Comparison of ENCODE assay signal across 25 mouse cellular contexts in genomic region chr6:101059058-101059457, GRCm38 (mm10).
DNase-seq lines count a peak whose midpoint lies in the region; ATAC-seq lines count a peak whose summit lies in the region.
"Had no signal": no experiment of that assay in that cellular context is flagged by ENCODE, and none has a peak within 500 bp of the region (broad histone marks: within the 10 kb centered on the region; RNA-seq: fewer than 3 reads in every experiment).

No protein-coding gene starts in this region.

- ATAC-seq in forebrain, embryonic 14.5 days: no peak
- no peak for ATAC-seq in forebrain, embryonic 13.5 days
- ATAC-seq in neural tube, embryonic 12.5 days (ENCODE audit: low FRiP score, low read depth): 0 out of 2 replicates have a peak, but pooled peaks have one; percentile 53
- ATAC-seq in hindbrain, embryonic 15.5 days (ENCODE audit: low FRiP score, low read depth): peak; percentile 38; the same call in 1 of the 2 replicates
- no peak for ATAC-seq in erythroblast, adult 5-6 weeks (replicated peaks; ENCODE audit: low FRiP score, poor library complexity, severe bottlenecking)
- ATAC-seq in megakaryocyte, adult 5-6 weeks (ENCODE audit: poor library complexity, severe bottlenecking): no peak
- ATAC-seq: forebrain, embryonic 16.5 days; intestine, embryonic 15.5 days; Patski had no signal

- H3K4me1 ChIP-seq in forebrain, embryonic 14.5 days (ENCODE audit: control insufficient read depth, insufficient read depth, low read length): no peaks in the 10 kb centered on the region
- peaks cover 7% of the 10 kb centered on the region; the same call in 1 of the 2 replicates for H3K4me1 ChIP-seq in forebrain, embryonic 13.5 days
- no peaks in the 10 kb centered on the region for H3K4me1 ChIP-seq in neural tube, embryonic 12.5 days
- H3K4me1 ChIP-seq in hindbrain, embryonic 15.5 days (replicated peaks): peaks cover 5% of the 10 kb centered on the region

- H3K4me3 ChIP-seq in forebrain, embryonic 14.5 days (ENCODE audit: low read depth, low read length): no peak overlapping the region
- H3K4me3 ChIP-seq in forebrain, embryonic 13.5 days: no peak overlapping the region
- H3K4me3 ChIP-seq in neural tube, embryonic 12.5 days: no peak overlapping the region
- H3K4me3 ChIP-seq in hindbrain, embryonic 15.5 days: no peak overlapping the region
- H3K4me3 ChIP-seq: heart, embryonic 13.5 days; intestine, embryonic 15.5 days had no signal

- no peaks in the 10 kb centered on the region for H3K36me3 ChIP-seq in forebrain, embryonic 14.5 days (ENCODE audit: control insufficient read depth, insufficient read depth, low read length)
- H3K36me3 ChIP-seq in forebrain, embryonic 13.5 days (ENCODE audit: poor library complexity, severe bottlenecking): no peaks in the 10 kb centered on the region
- no peaks in the 10 kb centered on the region for H3K36me3 ChIP-seq in neural tube, embryonic 12.5 days
- no peaks in the 10 kb centered on the region for H3K36me3 ChIP-seq in hindbrain, embryonic 15.5 days
- H3K36me3 ChIP-seq: heart, embryonic 13.5 days; intestine, embryonic 15.5 days had no signal

- peak; percentile 22 for DNase-seq in forebrain, embryonic 14.5 days (ENCODE audit: low spot score)
- no peak for DNase-seq in neural tube, embryonic 10.5 days (ENCODE audit: extremely low spot score, low spot score)
- DNase-seq in retina, postnatal 1 day: peak; percentile 84
- DNase-seq: adrenal gland, postnatal 10 days; cerebellum, adult 11 months; cerebellum, adult 9-11 months; heart, postnatal 10 days; kidney, adult 8-10 months; kidney, postnatal 10 days; layer of hippocampus, postnatal 36 days; liver; lung, embryonic 14.5 days; right cerebral cortex, postnatal 25 days; thymus, postnatal 14 days had no signal

- no peak overlapping the region for H3K9ac ChIP-seq in forebrain, embryonic 14.5 days (ENCODE audit: low read length)
- no peak overlapping the region for H3K9ac ChIP-seq in forebrain, embryonic 13.5 days
- H3K9ac ChIP-seq in neural tube, embryonic 12.5 days: no peak overlapping the region
- H3K9ac ChIP-seq in hindbrain, embryonic 15.5 days: no peak overlapping the region
- H3K9ac ChIP-seq: heart, embryonic 13.5 days; intestine, embryonic 15.5 days; liver, embryonic 14.5 days; lung, embryonic 14.5 days had no signal

- WGBS in forebrain, embryonic 14.5 days: 17% methylated on average over 8 of the region's 8 CpGs
- 24% methylated on average over 8 of the region's 8 CpGs for WGBS in forebrain, embryonic 13.5 days
- WGBS in neural tube, embryonic 12.5 days: 32% methylated on average over 8 of the region's 8 CpGs
- 20% methylated on average over 8 of the region's 8 CpGs for WGBS in hindbrain, embryonic 15.5 days

- no peak overlapping the region for H3K4me2 ChIP-seq in forebrain, embryonic 14.5 days (ENCODE audit: low read length)
- no peak overlapping the region for H3K4me2 ChIP-seq in forebrain, embryonic 13.5 days
- no peak overlapping the region for H3K4me2 ChIP-seq in neural tube, embryonic 12.5 days (replicated peaks)
- 0 out of 2 replicates have a peak overlapping the region, but pooled peaks have one; percentile 14 for H3K4me2 ChIP-seq in hindbrain, embryonic 15.5 days
- H3K4me2 ChIP-seq: heart, embryonic 13.5 days; intestine, embryonic 15.5 days; lung, embryonic 14.5 days; midbrain, embryonic 11.5 days had no signal

- H3K27me3 ChIP-seq in forebrain, embryonic 14.5 days (replicated peaks; ENCODE audit: control insufficient read depth, insufficient read depth, low read length): no peaks in the 10 kb centered on the region
- H3K27me3 ChIP-seq in forebrain, embryonic 13.5 days: no peaks in the 10 kb centered on the region
- no peaks in the 10 kb centered on the region for H3K27me3 ChIP-seq in neural tube, embryonic 12.5 days (replicated peaks)
- H3K27me3 ChIP-seq in hindbrain, embryonic 15.5 days: no peaks in the 10 kb centered on the region
- H3K27me3 ChIP-seq: heart, embryonic 13.5 days had no signal

- no peaks in the 10 kb centered on the region for H3K9me3 ChIP-seq in forebrain, embryonic 14.5 days (replicated peaks; ENCODE audit: control insufficient read depth, low read length)
- no peaks in the 10 kb centered on the region for H3K9me3 ChIP-seq in forebrain, embryonic 13.5 days (replicated peaks)
- no peaks in the 10 kb centered on the region for H3K9me3 ChIP-seq in neural tube, embryonic 12.5 days
- no peaks in the 10 kb centered on the region for H3K9me3 ChIP-seq in hindbrain, embryonic 15.5 days
- H3K9me3 ChIP-seq: heart, embryonic 13.5 days; intestine, embryonic 15.5 days had no signal

- H3K27ac ChIP-seq in forebrain, embryonic 14.5 days (ENCODE audit: low read depth, low read length): no peak overlapping the region
- no peak overlapping the region for H3K27ac ChIP-seq in forebrain, embryonic 13.5 days
- H3K27ac ChIP-seq in neural tube, embryonic 12.5 days: no peak overlapping the region
- H3K27ac ChIP-seq in hindbrain, embryonic 15.5 days (replicated peaks): no peak overlapping the region
- H3K27ac ChIP-seq: heart, embryonic 13.5 days; intestine, embryonic 15.5 days; liver, embryonic 14.5 days had no signal

Comparison
In these comparisons a context has a peak if more than half of its experiments do, and no peak if none do; other contexts are left out.
1. ATAC-seq: peak in neural tube, embryonic 12.5 days (single experiment) and hindbrain, embryonic 15.5 days (single experiment); none in forebrain, embryonic 14.5 days (single experiment), forebrain, embryonic 13.5 days (single experiment), erythroblast, adult 5-6 weeks (single experiment) and megakaryocyte, adult 5-6 weeks (single experiment).